Mouse (Mus musculus): ENCODE data around the gene Nkg7.
"Not testable (repeated sequence)": the region's sequence is repeated elsewhere in the genome, so short reads cannot be mapped to it uniquely, and the experiment has no call there.

Gene Nkg7

DNA sequence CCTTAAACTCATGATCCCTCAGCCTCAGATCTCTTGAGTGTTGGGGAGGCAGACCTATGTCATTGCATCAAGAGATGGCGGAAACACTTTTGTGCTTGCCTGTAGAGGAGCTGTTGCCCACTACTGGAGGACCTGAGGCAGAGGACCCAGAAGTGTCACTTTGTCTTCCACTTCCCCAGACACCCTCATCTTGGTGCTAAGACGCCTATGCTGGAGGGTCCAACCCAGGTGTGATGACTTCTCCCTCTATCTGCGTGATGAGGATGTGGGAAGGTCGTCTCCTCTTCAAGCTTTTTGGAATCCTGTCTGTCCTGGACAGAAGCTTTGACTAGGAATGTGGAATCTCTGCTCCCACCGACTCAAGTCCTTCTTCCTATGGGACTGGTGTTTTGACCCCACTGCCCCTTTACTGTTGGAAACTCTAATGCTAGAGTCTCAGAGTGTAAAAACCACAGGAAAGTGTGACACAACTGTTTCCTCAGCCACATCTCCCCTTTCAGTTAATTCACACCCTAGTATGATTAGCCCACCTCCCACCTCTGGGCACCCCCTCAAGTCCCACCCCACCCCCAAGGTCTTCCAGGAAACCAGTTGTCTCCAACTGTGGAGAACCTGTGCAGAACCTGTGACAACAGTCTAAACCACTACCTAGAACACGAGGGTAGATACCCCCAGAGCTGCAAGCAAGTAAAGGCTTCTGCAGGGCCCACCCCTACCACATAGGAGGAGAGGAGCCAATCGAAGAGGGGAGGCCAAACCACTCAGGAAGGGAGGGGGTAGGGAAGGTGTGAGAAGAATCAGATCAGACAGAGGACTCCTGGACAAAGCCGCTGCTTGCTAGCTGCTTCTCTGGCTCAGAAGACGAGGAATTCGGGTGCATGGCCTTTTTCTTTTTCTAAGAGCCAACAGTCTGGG lies at the start of gene Nkg7:
TSS of gene Nkg7 (plus strand) at position 733 of the 915 bp plus-strand sequence.
- no peak for DNase-seq

DNA sequence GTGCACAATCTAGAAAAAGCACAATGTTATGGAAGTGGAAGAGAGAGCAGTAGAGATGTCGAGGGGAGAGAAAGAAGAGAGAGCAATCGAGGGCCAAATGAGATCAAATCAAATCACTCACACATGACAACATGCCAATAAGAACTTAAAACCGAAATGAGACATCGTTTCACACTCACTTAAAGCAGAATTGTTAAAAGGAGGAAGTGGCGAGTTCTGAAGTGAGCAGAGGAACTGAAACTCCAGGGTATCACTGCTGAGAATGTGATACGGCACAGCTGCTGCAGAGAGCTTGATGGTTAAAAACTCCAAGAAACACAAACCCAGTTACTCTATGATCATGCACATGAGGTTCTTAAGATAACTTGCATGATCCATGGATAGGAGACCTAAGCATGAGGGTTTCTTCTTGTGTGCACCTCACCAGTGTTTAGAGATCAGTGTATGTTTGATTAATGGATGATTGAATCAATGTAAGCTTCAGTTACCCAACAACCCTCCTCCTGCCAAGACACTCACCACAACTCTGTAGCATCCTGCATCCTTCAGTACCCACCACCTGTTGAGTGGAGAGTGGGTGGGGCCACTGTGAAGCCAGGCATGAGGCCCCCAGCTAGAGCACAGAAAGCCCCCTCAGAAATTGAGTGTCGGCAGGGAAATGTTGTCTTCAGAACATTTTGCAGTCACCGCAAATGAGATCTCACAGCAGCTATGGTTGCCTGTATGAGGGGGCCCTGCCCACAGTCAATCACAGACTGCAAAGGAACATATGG lies 44.3 kb upstream of the Nkg7 start:
- peak; percentile 50 for DNase-seq

DNA sequence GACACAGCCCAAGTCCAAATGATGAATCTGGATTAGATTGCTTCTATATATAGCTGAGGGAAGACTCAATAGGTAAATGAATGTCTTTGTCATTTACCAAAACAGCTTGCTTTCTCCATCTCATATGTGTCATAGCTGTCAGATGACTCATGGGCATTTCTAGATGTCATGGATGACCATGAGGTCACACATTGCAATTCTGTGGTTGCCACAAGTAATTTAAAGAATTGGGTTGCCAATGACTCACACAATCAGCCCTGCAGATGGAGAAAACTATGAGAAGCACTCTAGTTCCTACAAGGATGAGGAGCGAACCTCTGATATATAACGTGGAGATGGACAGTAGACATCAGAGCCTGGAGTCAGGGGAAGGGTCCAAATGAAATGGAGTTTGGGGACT lies 37.4 kb upstream of the Nkg7 start:
- DNase-seq, result no peak

DNA sequence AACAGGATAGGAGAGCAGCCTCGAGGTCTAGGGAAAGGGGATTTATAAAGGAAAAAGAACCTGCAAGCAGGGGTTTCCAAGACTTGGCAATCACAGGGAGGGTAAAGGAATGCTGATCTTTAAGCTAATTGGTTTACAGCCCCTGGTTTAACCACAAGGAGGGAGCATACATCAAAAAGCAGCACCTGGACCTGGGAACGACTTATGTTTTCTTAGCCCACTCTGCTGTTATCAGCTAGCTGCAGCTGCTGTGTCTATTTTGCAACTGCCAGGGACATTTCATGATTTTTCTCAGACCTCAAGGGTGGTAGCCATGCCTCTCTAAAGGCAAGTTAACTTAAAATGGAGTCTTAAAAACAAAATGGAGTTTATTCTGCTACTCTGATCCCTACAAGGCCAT lies 34.2 kb upstream of the Nkg7 start:
- no peak for DNase-seq

DNA sequence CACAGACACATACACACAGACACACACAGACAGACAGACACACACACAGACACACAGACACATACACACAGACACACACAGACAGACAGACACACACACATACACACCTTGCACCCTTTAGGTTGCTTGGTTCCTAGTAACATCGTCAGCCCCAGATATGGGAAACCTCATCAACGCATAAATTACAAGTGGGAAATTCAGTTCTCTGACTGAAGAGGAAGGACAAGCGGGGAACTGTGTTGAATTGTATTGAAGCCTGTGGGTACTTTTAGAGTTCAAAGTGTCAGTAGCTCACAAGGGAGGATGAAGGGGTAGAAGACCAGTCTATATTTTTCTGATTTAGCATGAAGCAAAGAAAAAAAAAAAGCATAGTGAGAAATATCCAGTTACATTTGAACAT lies 29.3 kb upstream of the Nkg7 start:
- DNase-seq, result no peak

DNA sequence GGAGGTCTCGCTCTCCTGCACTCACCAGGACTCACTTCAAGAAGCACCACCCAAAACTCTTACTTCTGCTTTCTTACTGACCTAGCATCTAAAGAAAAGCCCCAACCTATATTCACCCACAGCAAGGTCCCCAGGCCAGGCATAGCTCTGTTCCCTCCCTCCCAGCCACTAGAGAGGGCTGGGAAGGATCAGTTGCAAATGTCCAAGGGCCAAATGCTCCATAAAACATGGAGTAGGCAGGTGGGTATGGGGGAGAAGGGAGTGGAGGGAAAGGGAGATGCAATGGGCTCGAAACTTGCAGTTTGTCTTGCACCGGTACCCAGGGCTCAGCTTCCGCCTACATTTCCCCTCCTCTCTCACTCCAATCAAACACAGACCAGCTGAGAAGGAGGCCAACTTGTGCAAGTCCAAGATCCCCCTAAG lies 28.7 kb upstream of the Nkg7 start, which contains the start of gene Siglecg:
TSS of gene Siglecg (plus strand) at position 74 of the 423 bp plus-strand sequence.
- no peak for DNase-seq

DNA sequence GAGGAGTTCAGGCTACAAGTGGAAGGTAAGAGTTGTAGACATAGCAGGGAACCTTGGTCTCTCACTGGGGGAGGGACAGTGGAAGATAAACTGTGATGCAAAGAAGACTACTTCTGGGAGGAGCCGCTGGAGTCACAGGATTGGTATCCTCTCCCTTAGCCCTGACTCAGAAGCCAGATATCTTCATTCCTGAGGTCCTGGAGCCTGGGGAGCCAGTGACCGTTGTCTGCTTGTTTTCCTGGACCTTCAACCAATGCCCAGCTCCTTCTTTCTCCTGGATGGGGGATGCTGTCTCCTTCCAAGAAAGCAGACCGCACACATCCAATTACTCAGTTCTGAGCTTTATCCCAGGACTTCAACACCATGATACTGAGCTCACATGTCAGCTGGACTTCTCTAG lies 27.8 kb upstream of the Nkg7 start:
- no peak for DNase-seq

DNA sequence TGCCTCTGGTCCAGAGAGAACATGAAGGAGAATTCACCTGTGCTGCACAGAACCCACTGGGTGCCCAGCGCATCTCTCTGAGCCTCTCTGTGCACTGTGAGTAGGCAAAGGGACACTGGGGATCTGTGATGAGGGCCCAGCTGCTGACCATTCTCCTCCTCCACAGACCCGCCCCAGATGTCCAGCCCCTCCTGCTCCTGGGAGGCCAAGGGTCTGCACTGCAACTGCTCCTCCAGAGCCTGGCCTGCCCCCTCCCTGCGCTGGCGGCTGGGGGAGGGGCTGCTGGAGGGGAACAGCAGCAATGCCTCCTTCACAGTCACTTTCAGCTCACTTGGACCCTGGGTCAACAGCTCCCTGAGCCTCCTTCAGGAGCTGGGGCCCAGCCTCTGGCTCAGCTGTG lies 25.1 kb upstream of the Nkg7 start:
- DNase-seq, result not testable (repeated sequence)

DNA sequence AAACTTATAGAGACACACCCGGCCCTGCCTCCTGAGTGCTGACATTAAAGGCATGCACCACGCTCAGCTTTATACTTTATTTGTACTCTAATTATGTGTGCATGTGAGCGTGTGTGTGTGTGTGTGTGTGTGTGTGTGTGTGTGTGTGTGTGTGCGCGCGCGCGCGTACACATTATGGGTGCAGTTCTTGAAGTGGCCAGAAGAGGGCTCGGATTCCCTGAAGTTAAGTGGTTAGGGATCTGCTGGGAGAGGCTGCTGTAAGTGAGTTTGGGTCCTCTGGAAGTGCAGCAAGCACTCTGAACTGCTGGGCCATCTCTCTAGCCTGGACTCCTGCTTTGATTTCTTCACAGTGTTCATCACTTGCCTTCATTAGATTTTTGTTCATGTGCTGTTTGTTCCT lies 19.6 kb upstream of the Nkg7 start:
- DNase-seq, result no peak

DNA sequence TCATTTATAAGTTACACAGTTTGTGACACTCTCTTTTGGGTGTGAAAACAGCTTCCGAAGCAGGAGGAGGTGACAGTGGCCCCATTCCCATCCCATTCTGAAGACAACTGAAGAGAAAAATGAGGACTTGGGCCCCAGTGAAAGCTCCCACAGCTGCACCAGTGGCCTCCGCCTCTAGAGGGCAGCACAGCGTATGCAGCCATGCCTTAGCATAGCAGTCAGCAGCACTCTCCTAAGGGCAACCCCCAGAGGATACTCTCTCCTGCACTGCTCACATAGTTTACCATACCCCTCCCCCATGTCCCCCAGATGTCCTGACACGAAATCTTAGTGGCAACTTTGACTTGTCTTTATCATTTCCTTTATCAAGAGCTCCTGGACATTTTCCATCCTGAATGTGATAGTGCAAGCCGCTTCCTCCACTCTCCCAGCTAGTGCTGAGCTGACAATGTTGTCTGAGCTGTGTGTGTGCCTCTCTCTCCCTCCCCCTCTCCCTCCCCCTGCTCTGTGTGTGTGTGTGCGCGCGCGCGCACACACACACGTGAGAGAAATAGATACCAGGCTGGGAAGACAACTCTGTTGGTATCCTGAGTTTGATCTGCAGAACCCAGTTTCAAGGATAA lies 13.8 kb upstream of the Nkg7 start:
- DNase-seq, result peak; percentile 92

DNA sequence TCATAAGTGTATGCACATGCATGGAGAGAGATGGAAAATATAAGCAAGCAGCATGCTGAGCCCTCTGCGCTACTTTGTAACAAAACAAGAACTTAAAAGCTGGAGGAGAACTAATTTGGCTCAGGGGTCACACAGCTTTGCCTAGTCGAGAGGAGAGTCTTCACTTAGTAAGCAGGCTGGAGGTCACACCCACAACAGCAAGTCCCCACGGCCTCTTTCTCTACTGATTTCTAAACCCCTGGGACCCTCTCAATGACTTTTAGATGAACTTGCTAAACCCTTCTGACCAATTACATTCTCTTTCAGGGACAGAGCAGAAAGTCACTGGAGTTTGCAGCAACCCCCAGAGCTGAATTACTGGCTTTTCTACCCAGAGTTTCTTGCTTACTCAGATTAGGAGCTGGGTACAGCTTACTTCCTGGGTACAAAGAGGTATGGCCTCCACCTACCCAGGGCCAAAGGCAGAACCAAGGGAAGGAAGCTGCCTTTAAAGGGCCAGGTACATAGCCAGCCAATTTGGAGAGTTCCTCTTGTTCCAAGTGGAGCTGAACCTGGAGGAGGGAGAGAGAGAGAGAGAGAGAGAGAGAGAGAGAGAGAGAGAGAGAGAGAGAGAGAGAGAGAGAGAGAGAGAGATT lies 12.8 kb upstream of the Nkg7 start:
- no peak for DNase-seq

DNA sequence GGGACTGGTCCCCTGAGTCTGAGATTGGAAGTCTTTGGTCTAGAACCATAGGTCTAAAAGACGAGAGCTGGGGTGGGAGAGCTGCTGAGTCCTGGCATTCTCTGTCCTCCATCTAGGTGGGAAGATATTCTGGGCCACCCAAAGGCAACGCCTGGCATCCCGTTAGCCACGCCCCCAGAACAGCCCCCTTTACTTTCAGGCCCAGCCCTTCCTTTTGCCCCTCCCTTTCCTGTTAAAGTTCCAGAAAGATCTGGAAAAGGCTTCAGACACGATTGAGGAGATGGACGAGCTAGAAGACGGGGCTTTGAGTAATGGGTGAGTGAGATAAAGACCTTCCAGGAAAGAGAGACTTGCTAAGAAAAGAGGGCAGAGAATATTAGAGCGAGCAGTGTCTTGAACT lies 9.5 kb upstream of the Nkg7 start, which contains the start of gene Lim2:
TSS of gene Lim2 (plus strand) at position 265 of the 400 bp plus-strand sequence.
- DNase-seq, result no peak

DNA sequence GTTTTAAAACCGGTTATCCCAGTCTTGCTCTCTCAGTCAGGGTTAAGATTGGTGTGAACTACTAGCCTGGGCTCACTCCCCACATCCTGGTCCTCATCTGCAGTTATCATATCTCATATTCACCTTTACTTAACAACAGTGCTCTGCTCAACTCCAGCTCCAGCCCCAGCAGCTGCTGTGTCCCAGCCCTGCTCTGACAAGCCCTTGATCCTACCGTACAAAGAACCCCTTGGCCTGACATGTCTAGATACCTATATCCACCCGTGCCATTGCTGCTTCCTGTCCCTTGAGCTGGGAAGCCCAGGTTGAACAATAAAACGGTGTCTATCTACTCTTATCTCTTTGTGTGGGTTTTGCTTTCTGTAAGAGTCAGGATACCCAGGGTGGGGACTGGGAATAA lies 7.4 kb upstream of the Nkg7 start:
- DNase-seq, result no peak

DNA sequence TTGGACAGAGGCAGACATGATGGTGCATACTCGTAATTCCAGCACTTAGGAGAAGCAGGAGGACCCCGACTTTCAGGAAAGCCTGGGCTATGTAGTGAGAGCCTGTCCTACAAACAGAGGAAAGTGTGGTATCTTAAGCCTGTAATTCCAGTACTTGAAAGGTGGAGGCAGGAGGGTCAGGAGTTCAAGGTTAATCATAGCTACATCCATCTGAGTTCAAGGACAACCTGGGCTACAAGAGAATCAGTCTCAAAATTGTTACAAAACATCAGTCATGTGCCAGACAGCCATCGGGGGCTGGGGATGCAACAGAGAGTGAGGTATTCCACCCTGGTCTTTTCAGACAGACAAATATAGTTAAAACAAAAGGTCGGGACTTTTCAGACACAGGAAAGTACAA lies 4.0 kb upstream of the Nkg7 start:
- DNase-seq, result no peak

DNA sequence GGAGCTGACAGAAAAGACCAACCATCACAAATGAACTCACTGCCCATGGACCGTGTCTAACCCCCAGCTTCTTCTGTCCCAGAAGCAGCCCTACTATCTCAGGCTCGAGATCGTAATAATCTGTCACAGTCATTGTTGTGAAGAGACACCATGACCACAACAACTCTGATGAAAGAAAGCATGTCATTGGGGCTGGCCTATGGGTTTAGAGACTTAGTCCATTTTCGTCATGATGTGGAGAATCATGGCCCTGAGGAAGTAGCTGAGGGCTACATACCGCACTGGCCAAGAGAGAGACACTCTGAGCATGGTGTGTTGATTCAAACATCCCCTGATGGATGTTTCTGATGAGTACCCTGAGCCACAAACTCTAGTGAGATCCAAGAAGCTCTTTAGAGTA lies 2.2 kb upstream of the Nkg7 start:
- no peak for DNase-seq

DNA sequence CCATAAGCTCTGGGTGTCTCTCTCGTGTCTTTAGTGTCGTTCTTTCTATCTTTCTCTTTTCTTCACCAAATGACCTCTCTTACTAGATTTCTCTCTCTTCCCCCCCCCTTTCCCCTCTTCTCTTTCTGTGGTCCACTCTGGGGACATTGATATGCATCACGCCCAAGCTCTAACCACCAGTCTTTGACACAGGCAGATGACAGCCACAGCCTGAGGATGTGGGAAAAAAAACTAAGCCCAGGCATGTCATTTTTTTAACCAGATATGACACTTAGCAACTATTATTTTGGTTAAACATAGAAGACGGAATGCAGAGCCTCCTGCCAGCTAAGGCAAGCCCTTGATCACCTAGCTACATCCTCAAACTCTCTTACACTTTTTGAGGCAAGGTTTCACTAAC lies 1.7 kb downstream of the Nkg7 start:
- no peak for DNase-seq

DNA sequence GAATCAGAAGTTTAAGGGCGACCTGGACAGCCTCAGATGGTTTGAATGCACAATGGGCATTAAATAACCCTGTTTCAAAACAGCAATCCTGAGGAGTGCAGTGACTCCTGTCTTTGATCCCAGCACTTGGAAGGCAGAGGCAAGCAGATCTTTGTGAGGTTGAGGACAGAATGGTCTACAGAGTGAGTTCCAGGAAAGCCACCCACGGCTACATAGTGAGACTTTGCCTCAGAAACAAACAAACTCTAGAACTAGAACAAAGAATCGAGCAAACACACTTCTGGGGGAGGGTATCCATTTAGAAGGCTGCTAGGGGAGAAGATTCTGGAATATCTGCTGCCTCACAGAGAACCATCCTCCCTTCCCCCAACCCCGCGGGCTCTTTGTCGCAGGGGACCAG lies 3.6 kb downstream of the Nkg7 start, which contains the start of gene Cldnd2:
TSS of gene Cldnd2 (plus strand) at position 301 of the 400 bp plus-strand sequence.
- DNase-seq, result no peak

DNA sequence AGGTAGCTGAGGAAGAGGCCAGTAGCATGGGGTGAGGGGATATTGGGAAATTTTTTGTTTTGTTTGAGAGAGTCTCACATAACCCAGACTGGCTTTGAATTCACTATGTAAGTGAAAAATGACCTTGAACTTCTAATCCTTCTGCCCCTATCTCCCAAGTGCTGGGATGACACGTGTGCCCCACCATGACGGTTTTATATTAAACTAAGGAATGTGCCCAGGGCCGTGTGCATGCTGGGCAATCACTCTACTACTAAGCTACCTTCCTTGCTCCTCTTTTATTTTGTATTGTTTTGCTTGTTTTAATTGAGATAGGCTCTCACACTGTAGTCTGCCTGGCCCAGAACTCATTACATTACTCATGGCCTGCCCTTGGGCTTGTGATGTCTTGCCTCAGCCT lies 4.2 kb downstream of the Nkg7 start:
- no peak for DNase-seq

DNA sequence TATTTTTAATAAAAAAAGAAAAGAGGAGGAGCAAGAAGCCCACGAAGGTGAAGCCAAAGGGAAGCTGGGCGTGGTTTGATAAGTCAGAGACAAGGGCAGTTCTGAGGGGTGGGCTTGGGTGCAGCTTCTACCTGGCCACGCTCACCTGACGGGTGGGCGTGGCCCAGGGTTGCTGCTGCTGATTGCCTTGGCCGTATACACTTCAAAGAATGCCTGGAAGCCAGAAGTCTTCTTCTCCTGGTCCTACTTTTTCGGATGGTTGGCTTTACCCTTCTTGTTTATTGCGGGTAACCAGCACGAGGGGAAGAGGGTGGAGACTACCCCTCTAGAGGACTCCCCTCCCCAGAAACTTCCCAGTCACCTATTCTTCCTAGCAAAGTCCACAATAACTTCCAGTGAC lies 5.8 kb downstream of the Nkg7 start:
- DNase-seq, result peak; percentile 24

DNA sequence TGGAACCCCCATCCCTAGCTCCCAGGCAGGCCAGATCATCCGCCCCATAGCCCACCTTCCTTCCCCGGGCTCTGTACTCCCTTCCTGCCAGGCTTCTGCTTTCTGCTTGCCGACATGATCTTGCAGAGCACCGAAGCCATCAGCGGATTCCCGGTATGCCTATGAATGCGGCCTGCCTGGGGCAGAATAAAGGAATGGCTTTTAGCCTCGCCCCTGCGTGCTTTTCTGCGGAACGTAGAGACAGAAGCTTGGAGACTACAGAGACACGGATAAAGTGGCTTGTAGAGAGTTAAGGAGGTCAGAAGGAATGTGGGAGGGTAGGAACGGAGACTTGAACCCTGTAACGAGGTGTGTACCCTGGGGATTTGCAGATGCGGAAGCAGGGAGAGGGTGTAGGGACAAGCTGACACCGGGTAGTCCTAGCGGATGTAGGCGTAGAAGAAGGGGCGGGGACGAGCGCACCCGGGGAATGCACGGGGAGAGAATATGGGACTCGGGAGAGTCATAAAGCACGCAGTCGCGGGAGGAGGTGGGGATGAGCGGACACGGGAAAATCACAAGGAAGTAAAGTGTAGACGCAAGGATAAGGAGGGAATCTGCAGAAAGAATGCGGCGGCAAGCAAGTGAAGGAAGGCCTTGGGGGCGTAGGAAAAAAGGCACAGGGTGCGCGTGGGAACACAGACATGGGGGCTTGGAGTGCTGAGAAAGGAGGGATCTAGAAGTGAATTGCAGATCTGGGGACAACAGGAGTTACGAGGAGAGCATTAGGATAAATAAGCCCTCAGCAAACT lies 6.4 kb downstream of the Nkg7 start:
- peak; percentile 93 for DNase-seq

DNA sequence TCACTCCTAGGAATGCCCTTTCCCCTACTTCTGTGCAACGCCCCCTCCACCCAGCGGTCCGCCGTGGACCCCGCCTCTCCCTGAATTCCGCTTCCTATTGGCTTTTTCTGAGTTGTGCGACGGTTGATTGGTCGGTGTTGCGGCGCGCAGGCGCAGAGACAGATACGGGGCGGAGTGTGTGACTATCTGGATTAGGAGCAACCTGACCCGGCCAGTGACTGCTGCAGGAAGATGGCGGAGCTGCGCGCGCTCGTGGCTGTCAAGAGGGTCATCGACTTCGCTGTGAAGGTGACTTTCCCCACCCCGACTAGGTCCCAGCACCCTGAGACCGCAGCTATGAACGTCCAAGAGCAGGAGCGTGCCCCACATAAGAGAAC lies 7.0 kb downstream of the Nkg7 start, which contains the start of the genes Etfb and Gm45233:
TSS of gene Etfb (plus strand) at position 167 of the 377 bp plus-strand sequence.
TSS of gene Gm45233 (plus strand) at position 212 of the 377 bp plus-strand sequence.
- peak; percentile 98 for DNase-seq

DNA sequence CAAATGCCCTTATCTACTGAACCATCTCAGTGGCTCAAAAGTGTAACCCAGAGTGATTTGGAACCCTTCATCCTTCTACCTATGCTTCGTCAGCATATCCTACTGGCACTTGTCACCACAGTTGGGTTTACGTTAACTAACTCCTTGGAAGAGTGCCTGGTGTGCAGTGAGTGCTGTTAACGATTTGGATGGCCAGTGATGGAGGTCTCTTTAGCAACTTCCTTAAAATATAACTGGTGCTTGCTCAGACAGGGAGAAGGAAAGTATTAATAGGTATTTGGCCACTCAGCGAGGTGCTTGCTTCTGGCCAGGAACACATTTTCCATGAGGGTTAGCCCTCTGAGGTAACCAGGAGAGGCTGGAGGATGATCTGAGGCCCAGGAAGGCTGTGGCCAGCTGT lies 10.9 kb downstream of the Nkg7 start:
- DNase-seq, result peak; percentile 30
